Mouse (Mus musculus) brain, embryonic 14.5 days (tissue): Measurements from ENCODE around the gene Dcaf1.

Experiments used
- CTCF ChIP-seq: fragments of 200-500 bp; IDR thresholded peaks from 2 replicates; pipeline ENCODE4 v1.5.1; 2012; ENCODE audit warnings: inconsistent platforms, mild to moderate bottlenecking, moderate library complexity, borderline replicate concordance; ENCODE audit not compliant: insufficient read depth, insufficient read length; ENCODE audit errors: extremely low read depth
- POLR2A ChIP-seq: fragments of 200-500 bp; IDR thresholded peaks from 2 replicates; pipeline ENCODE4 v1.6.1; 2012; ENCODE audit warnings: mild to moderate bottlenecking, inconsistent platforms, borderline replicate concordance; ENCODE audit not compliant: poor library complexity, insufficient read depth, insufficient read length, severe bottlenecking; ENCODE audit errors: extremely low read depth

- TF ChIP-seq CTCF (no peak), POLR2A (no peak)
These were observed 63.6 kb downstream of the Dcaf1 start for GRCm38 (mm10) chr9:106884996-106885900.
